Mouse (Mus musculus): ENCODE measurements around the gene Defa32.
"Not testable (repeated sequence)": the region's sequence is repeated elsewhere in the genome, so short reads cannot be mapped to it uniquely, and the experiment has no call there.

Gene Defa32

GRCm38 (mm10) chr8:21528732-21529131 is at the start of gene Defa32:
TSS of gene Defa32 (plus strand) at chr8:21529032.
- DNase-seq (ENCODE audit: low spot score in 2 of 2), result not testable (repeated sequence)

DNA sequence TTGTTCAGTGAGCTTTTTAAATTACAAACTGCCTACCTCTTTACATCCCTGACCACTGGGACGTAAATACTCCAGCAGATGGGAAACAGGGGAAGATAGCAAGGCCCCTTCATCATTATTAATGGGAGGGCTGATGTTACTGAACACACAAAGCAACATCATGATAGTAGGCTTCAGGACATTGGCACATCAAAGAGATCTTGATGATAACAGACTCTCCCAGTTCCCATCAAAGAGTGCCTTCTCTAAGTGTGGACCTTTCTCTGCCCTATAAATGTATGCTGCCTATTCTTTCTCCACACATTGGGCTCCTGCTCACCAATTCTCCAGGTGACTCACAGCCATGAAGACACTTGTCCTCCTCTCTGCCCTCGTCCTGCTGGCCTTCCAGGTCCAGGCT is 19.9 kb upstream of the Defa32 start, which contains the start of gene Defa20:
Gene Defa20 (plus strand): TSS at position 301 of the 400 bp plus-strand sequence.
- not testable (repeated sequence) for DNase-seq (ENCODE audit: low spot score in 2 of 2)

DNA sequence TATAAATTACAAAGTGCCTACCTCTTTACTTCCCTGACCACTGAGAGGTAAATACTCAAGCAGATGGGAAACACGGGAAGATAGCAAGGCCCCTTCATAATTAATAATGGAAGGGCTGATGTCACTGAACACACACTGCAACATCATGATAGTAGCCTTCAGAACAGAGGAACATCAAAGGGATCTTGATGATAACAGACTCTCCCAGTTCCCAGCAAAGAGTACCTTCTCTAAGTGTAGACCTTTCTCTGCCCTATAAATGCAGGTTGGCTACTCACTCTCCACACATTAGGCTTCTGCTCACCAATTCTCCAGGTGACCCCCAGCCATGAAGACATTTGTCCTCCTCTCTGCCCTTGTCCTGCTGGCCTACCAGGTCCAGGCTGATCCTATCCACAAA is 36.3 kb downstream of the Defa32 start, which contains the start of gene Defa37:
Gene Defa37 (plus strand): TSS at position 301 of the 400 bp plus-strand sequence.
- DNase-seq (ENCODE audit: low spot score in 2 of 2), result not testable (repeated sequence)
